Mouse (Mus musculus) adrenal gland, postnatal 25 days (tissue): ENCODE results near the gene Olfr548-ps1. TPM values are rescaled to one million over a fixed set of nuclear protein-coding genes. Genes with fewer than 3 reads are reported as not detected.
"Not testable (repeated sequence)": the region's sequence is repeated elsewhere in the genome, so short reads cannot be mapped to it uniquely, and the experiment has no call there.

Experiments used
- DNase-seq: peaks from one replicate; pipeline ENCODE4 v3.0.0; 2021; ENCODE audit warnings: mixed read lengths
- long read RNA-seq: library from polyadenylated mRNA; stranded (forward); transcript quantifications from one replicate; pipeline ENCODE4 v2.0.0, GENCODE M21; 2021
- total RNA-seq: library from RNA; stranded (reverse); gene quantifications from 2 replicates; pipeline ENCODE4 v1.2.3, GENCODE M21; 2021

The Olfr548-ps1 gene
- total RNA-seq = not detected in 2 replicates
- long read RNA-seq = 0 reads

DNA sequence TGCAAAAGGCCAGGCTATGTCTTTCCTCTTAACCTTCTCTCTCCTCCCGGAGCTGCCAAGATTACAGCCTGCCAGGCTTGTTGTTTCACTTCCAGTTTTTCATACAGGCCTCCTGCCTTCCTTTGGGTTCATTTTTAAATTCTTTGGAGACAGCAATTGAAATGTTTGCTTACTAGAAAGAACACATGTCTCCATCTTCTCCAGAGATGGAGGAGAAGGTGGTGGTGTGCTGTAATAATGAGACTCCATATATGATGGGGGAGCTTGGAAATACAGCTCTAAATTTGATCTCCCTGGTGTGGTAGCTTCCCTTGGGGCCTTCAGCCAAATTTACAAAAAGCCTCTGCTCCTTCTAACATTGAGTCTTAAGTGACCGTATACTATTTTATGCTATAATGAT lies at the start of gene Olfr548-ps1:
Olfr548-ps1 (plus strand) TSS at position 301 of the 400 bp plus-strand sequence.
- DNase-seq = no peak

DNA sequence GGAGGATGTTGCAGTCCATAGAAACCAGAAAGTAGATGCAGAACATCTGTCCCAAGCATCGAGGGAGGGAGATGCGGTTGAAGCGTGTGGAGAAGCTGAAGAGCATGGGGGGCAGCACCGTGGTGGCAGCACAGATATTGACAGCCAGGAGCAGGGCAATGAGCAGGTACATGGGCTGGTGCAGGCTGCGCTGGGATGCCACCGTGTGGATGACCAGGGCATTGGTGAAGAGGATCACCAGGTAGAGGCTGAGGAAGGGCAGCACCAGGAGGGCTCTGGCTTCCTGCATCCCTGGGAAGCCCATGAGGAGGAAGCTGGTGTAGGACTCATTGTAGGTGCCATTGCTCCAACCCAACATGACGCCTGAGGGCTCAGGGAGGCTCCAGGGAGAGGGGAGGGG lies 46.3 kb upstream of the Olfr548-ps1 start:
- DNase-seq = not testable (repeated sequence)

DNA sequence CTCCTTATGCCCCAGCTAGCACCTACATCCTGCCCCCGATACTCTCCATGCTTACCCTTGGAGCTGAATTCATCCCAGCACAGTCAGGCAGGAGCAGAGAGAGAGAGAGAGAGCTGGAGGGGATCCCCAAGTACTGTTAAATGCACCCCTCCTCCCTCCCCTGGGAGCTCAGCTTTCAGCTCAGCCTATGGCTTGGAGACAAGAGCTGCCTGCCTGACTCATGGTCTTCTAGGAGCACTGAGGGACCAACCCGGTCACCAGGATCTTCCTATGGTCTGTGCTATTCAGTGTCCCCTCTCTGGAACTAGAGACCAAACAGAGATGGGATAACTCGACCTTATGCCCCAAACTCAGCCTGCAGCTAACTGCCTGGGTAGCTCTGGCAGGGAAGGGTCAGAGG lies 41.2 kb upstream of the Olfr548-ps1 start, which contains the start of gene Olfr545:
Olfr545 (minus strand) TSS at position 101 of the 400 bp plus-strand sequence.
- DNase-seq = no peak

DNA sequence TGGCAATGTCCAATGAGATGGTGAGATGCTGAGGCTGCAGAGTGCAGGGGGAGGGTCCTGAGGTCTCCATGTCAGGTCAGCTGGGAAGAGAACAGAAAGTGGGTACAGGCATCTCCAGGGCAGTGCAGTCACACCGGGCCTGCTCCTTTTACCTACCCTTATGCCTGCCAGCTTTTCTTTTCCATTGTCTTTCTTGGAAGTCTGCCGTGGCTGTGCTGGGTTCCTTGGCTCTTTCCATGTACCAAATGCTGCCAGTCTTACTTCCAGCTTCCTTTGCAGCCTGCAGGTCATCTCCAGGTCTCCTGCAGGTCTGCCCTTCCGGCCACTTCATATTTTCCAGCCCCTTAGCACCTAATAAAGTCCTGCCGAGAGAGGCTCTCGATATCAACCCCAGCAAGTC lies 38.7 kb upstream of the Olfr548-ps1 start:
- DNase-seq = no peak

DNA sequence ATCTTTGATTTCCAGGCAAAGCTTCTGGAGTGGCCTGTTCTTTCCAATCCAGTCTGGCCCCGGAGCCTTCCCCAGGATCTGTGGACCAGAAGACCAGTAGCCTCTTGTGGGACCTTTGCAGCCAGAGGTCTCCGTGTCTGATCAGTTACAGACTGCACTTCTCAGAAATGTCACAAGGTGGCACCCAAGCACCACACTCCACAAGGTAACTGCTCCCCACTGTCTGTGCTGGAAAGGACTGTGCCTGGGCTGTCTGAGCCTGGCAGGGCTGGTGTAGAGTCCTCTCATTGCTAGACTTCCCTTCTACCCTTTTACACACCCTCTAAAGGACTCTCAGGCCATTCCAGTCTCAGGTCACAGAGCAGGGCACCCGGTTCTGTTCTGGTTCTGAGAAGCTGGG lies 33.8 kb upstream of the Olfr548-ps1 start:
- peak; percentile 65 for DNase-seq

DNA sequence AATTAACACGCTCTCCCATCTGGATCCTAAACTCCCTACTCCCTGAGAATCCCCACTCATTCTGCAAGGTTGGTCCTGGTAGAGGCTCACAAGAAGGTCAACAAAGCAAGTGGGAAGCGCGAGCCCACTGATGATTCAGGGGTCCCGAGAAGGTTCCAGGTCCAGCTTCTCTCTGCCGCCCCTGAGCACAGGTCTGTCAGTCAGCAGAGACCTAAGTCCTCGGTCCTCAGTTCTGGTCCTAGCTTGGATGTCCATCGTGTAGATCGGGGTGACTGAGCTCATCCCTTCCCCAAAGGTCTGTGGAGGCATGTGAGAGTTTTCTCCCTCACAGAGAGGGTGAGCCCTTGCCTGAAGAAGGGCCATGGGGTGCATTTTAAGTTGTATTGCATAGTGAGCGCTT lies 32.6 kb upstream of the Olfr548-ps1 start:
- DNase-seq = no peak

DNA sequence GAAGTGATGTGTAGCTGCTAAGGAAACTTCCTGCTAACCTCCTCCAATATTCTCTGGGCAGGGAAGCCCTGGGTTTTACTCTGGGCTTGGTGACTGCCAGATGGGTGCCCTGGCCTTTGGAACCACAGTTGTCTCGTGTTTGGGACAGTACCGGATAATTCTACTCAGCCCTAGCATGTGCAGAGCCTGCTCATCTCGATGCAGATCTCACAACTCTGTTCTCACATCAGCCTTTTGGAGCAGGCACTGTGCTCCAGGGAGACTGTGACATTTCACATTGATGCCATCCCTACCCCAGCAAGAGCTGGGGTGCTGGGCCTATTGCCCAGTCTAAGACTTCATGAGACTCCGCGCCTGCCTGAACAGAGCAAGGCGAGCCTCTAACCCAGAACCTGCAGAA lies 32.0 kb upstream of the Olfr548-ps1 start:
- no peak for DNase-seq

DNA sequence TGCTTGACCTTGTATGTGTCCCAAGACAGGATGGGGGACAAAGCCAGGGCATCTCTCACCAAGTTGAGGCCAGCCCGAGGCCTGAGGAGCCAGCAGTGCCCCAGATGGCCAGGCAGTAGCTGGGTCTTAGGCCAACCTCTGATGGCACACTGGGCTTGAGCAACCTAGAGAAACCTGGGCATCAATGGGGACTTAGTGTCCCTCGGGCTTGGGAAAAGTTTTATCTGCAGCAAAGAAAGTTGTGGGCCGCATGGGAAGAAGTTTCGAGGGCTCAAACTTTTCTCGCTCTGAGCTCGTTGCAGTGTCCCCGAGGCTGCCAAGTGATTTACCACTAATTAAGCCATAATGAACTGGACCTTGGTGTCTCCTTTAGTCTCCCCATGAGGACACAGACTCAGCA lies 31.0 kb upstream of the Olfr548-ps1 start:
- DNase-seq = no peak

DNA sequence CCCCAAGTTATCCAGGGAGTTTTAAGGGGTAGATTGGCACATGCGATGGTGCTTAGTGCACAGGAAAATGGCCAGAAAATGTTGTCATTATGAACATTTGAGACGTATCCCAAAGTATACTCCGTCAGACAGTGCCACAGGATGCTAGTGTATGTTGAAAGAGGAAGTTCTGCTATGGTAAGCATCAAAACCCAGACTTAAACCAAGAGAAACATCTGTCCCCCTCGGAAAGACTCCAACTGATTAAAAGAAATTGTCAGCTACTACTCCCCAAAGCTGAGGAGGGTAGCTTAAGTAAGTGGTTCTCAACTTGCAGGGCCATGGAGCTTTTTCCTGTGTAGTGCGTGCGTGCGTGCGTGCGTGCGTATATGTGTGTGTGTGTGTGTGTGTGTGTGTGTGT lies 28.8 kb upstream of the Olfr548-ps1 start:
- DNase-seq = no peak

DNA sequence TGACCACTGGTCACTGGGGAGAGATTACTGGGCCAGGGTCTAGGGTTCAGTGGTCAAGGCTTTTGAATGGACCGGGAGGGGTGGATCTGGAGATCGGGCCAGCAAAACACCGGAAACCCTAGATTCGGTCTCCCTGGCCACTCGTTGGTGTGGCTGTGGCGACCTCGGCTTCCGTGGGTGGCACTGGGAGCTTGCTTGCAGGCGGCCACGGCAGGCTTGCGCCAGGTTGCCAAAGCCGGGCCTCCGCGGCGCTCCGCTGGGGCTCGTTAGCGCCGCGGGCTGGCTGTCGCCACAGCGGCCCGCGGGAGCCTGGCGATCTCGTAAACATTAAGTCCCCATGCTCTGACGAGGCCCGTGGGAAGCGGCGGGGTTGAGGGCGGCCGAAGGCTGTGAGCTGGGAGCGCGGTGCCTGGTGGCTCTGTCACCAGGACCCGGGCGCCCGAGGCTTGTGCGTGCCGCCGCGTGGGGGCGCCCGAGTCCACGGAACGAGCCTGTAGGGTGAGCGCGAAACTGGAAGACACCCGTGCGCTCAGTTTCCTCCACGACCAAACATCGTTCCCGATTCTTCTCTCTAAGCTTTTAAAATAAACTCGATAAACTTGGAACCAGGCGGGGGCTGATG lies 27.8 kb upstream of the Olfr548-ps1 start:
- DNase-seq = peak; percentile 95

DNA sequence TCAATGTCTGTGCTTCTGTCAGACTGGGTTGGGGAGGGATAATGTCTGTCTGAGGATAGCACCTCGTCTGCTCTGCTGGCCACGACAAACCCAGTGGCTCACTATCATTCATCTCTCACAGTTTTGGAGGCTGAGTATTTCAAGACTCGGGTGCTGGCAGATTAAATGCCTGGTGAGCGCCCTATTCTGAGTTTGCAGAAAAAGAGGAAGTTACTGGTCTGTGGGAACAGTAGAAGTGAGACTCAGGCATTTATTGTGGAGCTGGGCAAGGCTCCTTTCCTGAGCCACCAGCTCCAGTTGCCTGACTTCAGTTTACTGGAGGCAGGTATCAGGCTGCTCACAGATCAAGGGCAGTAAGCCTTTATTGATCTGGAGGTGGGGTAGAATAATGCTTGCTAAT lies 26.6 kb upstream of the Olfr548-ps1 start:
- DNase-seq = no peak

DNA sequence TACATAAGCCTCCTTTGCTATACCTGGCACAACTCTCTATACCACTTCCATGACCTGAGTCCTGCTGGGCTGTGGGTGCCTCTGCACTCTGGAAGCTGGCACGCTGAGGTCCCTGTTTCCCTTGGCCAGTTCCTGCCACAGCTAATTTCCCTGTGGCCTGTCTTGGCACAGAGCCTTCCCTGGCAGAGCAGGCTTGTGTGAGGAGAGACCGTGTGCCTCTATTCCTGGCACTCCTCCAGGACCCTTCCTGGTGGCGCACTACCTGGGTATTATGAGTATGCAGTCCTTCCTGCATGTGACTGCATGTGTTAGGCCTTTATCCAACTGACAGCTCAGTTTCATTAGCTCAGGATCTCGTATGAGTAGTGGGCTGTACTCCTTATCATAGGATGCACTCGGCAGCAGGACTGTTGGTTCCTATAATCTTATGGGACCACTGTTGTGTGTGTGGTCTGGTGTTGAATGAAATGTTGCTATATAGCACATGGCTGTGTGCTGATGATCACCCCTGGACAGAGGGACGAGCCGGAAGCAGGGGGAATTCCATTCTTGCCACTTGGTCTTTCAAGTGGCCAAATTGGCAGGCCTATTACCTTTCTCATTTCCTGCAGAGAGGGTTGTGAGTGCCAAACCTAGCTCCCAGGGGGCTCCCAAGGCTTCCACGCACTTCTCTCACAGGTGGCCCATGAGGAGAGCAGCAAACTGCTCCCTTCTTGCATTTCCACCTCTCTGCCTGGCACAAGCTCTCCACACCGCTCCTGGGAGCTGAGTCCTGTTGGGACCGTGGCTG lies 24.2 kb upstream of the Olfr548-ps1 start:
- peak; percentile 42 for DNase-seq

DNA sequence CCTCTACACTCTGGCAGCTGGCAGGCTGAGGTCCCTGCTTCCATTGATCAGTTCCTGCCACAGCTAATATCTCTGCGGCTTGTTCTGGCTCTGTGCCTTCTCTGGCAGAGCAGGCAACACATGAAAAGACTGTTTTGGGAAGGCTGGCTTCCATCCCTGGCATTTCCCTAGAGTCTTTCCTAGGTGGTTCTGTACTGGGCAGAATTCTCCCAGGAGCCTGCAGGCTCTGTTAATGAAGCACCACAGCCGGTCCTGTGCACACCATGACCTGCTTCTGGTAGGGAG lies 23.7 kb upstream of the Olfr548-ps1 start:
- peak; percentile 27 for DNase-seq

DNA sequence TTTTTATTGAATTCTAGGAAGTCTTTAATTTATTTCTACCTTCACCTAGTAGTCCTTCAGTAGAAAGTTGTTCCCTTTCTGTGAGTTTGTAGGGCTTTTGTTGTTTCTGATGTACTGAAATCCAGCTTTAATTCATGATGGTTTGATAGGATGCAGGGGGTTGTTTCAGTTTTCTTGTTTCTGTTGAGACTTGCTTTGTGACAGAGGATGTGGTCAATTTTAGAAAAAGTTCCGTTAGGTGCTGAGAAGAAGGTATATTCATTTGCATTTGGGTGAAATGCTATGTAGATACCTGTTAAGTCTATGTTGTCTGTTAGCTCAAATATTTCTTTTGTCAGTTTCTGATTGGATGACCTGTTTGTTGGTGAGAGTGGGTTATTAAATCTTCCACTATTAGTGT lies 11.6 kb upstream of the Olfr548-ps1 start:
- no peak for DNase-seq

DNA sequence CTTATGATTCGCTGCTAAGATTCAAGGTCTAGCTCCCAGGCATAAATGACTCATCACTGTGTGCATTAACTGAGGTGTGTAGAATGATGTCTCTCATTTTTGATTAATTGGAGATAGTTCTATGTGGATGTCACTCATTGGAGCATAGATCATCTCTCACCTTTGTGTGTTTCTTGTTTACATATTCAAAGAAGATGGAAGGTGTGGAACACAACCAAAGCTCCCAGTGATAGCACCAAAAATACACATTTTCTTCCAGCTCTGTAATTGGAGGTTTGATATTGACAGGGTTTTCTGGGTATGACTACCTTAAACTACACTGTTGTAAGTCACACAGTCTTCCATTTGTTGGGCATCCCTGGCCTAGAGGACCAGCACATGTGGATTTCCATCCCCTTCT lies 6.2 kb upstream of the Olfr548-ps1 start, which contains the start of gene Olfr547:
Olfr547 (plus strand) TSS at position 301 of the 400 bp plus-strand sequence.
- no peak for DNase-seq

DNA sequence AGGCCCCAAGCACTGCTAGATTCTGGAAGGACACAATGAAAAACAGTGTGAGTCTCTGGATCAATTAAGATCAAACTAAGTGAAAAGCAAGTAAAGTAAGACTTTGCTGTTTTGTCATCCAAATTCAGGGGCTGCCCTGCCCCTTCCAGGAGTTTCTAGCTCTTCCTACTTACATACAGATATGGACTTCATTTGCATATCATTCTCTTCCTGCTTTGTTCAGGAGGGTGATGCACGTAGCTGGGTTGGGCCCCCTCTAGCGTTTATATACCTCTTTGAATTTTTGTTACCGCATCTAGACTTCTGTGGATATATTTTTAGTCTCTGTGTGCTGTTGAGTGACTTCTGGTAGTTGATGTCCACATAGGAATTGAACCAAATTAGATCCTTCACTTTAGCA lies 555 bp downstream of the Olfr548-ps1 start:
- no peak for DNase-seq

DNA sequence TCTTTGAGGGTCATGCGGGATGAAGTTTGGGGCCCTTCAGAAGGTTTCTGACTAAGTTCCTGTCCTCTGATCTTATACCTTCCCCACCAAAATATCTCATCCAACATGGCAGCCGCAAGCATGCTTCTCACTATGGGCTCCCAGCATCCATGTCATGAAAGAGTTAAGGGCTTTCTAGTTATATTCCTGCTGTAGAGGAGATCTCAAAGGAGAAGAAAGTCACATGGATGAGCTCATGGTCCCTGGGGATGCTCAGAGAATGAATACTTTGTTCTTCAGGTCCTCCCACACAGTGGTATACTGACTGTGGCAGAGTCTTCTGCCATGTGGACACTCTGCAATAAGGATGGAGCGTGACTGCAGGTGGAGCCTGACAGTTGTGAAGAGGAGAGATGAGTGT lies 8.9 kb downstream of the Olfr548-ps1 start, which contains the start of gene Olfr549:
Olfr549 (plus strand) TSS at position 301 of the 400 bp plus-strand sequence.
- DNase-seq = no peak

DNA sequence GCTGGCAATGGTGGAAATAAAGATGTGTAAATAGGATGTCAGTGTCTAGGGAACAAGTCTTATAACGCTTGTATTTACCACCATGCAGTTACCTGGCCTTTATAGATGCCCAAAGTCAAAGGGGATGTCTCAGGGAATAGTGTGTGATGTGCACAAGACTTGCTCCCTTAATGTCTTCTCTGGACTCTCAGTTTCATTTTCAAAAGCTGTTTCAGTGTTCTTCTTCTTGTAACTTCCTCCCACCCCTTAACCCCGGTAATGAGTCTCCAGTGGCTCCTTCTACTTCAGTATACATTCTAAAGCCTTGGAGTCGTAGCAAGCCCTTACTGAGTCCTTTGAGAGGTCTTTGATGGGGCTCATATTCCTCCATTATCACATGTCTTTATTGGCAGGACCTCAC lies 12.6 kb downstream of the Olfr548-ps1 start:
- no peak for DNase-seq

DNA sequence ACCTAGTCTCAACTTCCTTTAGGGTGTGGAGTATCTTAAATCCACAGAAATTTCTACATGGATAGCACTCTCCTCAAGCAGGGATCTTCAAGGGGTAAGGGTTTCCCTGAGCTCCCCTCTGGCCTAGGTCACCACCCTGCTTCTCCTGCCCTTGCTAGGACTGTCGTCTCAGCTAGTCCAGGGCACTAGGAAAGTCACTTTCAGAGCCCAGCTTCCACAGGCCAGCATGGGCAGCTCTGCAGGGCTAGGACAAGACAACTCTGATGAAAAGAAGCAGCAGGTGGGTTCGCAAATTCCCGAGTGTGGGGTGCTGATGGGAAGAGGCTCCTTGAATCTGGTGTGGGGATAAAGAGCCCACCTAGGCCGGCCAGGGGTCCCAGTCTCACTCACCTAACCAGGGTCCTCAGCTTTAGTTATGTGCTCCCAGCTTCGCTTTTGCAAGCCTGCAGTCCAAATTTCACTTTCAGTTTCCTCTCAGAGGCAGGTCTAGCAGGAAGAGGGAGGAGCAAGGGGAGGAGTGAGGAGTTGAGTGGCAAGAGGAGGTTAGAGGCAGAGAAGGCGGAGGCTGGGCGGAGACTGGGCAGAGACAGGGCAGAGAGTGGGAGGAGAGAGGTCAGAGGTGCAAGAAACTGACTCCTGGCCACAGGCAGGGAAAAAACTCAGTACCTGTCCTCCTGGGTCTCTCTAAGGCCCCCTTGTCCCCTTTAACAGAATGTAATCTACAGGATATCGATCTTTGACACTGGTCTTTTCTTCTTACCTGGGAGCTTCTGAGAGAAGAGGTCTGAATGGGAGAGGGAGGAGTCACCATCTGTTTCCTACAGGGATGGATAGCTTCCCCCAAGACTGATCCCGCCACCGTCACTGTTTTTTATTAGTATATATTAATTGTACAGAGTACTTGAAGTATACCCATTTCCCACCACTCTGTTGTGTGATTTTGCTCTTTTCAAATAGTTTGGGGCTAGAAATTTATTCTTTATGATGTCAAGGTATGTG lies 24.6 kb downstream of the Olfr548-ps1 start, which contains the start of gene Trim21:
Trim21 (minus strand) TSS at position 488 of the 999 bp plus-strand sequence.
- DNase-seq = peak; percentile 85

DNA sequence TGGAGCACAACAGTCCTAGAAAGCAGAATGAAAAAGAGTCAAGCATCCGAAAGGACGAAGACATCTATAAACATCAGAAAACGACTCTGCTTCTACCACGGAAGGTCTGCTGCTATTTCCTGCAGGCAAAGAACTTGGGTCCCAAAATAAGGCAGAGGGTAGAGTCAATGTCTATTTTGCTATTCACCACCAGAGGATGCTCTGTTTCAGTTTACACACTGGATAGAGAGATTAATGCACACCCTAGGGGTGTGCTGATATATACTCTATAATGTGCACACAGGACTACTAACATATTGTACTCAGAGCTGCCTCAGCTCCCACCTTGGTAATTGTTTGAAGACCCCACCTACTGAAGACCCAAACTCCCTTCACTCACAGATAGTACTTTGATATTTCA lies 25.5 kb downstream of the Olfr548-ps1 start:
- DNase-seq = no peak

DNA sequence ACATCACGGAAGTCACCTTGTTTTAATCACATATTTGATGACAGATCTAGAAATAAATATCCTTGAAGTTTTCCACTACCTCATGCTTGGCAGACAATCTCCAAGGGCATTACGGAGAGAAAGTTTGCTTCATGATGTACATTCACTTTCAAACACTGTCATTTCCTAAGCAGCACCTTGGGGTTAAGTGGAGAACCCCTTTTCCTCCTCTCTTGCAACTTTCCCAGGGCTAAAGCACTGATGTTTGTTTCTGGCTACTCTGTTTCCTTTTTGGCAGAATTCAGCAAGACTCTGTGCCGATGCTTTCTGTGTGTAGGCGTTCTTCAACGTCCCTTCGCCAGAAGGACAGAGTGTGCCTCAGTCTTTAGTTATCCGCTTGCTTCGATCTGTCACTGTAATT lies 30.4 kb downstream of the Olfr548-ps1 start, which contains the start of gene Olfr550:
Olfr550 (plus strand) TSS at position 301 of the 400 bp plus-strand sequence.
- DNase-seq = no peak

DNA sequence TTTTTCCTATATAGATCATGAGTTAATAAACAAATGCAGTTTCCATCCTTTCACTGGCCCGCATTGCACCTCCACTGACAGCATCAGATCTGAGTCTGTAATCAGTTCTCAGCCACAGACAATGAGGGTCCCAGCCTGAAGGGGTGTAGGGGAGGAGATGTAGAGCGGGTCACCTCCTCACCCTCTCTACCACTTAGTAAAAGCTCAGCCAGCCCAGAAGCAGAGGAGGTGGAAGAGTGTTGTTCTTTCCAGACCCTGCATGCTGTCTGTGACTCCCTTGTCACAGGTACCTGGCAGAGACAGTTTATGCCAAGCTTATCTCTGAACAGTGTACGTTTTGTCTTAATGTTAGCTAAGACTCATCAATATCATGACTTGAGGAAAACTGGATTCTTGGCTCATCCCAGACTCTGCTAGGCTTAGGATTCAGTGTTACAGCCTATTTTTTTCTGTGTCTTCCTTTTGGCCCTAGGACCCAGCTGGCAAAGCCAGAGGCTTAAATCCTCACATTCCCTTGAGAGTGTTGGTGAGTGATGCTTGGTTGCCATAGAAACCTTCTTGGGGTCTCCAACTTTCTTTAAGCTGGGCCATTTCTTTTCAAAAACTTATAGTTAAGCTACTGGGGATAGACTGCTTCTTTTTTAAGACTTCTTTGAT lies 32.6 kb downstream of the Olfr548-ps1 start:
- DNase-seq = no peak
